ENCODE assay signal across 18 mouse cellular contexts in the genomic region with DNA sequence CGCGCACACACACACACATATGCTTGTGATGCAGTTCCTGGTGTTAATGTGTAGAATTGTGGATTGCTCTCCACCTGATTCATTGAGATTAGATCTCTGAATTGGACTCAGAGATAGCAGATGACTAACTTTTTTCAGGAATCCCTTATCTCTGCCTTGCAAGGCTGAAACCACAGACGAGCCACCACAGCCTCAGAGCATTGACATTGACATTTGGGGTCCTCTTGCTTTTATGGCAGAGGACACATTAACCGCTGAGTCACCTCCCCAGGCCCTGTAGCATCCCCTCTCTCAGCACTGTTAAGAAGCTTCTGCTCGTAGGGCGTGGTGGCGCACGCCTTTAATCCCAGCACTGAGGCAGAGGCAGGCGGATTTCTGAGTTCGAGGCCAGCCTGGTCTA.
"Had no signal": no experiment of that assay in that cellular context is flagged by ENCODE, and none has a peak within 500 bp of the region (broad histone marks: within the 10 kb centered on the region; RNA-seq: fewer than 3 reads in every experiment).

No protein-coding gene starts in this region.

- H3K4me2 ChIP-seq: kidney, embryonic 15.5 days; liver, embryonic 15.5 days; lung, embryonic 14.5 days; midbrain, embryonic 11.5 days; midbrain, embryonic 15.5 days; neural tube, embryonic 13.5 days had no signal

- H3K9me3 ChIP-seq: kidney, embryonic 15.5 days; limb, embryonic 10.5 days; liver, embryonic 15.5 days; megakaryocyte, embryonic 14.5 days; midbrain, embryonic 15.5 days; neural tube, embryonic 13.5 days had no signal

- ATAC-seq: midbrain, embryonic 15.5 days had no signal

- H3K4me3 ChIP-seq: kidney, embryonic 15.5 days; left cerebral cortex, adult 2 months; limb, embryonic 10.5 days; liver, embryonic 15.5 days; megakaryocyte, embryonic 14.5 days; midbrain, embryonic 15.5 days; neural tube, embryonic 13.5 days had no signal

- H3K27ac ChIP-seq: kidney, embryonic 15.5 days; left cerebral cortex, adult 2 months; limb, embryonic 10.5 days; liver, embryonic 15.5 days; midbrain, embryonic 15.5 days; neural tube, embryonic 13.5 days had no signal

- H3K9ac ChIP-seq: kidney, embryonic 15.5 days; liver, embryonic 15.5 days; lung, embryonic 14.5 days; midbrain, embryonic 15.5 days; neural tube, embryonic 13.5 days had no signal

- DNase-seq: kidney, adult 2 months; kidney, postnatal 14 days; lung, embryonic 14.5 days; lung, postnatal 10 days; lung, postnatal 4 days; retina, postnatal 1 day; right cerebral cortex, postnatal 4 days; spleen, adult 18-20 months; thymus, adult 18-20 months; thymus, postnatal 25 days had no signal

- H3K27me3 ChIP-seq: kidney, embryonic 15.5 days; liver, embryonic 15.5 days; megakaryocyte, embryonic 14.5 days; midbrain, embryonic 15.5 days; neural tube, embryonic 13.5 days had no signal

- H3K4me1 ChIP-seq: kidney, embryonic 15.5 days; limb, embryonic 10.5 days; megakaryocyte, embryonic 14.5 days; midbrain, embryonic 15.5 days; neural tube, embryonic 13.5 days had no signal
